Mouse (Mus musculus) CH12.LX (cell line): ENCODE measurements at regions not wholly inside any gene's neighbourhood (a gene's known extent, or its start where the extent isn't known, plus 50 kb on each side); places are given as distances from the start of the nearest gene placed in this dataset.

Experiments used
- CHD2 ChIP-seq: IDR thresholded peaks from 2 replicates; pipeline ENCODE4 v1.6.1; 2011; ENCODE audit warnings: low read length, improper control_type of control experiment
- CTCF ChIP-seq, 2 experiments: IDR thresholded peaks in 1 of 2; conservative IDR thresholded peaks in 1 of 2; 2 replicates each; pipeline ENCODE4 v1.5.1; 2011 to 2012; ENCODE audit warnings: low read depth in 2 of 2, low read length in 2 of 2, improper control_type of control experiment in 1 of 2, inconsistent platforms in 1 of 2, mild to moderate bottlenecking in 1 of 2, moderate library complexity in 1 of 2
- JUN ChIP-seq: IDR thresholded peaks from 2 replicates; pipeline ENCODE4 v1.6.1; 2011; ENCODE audit warnings: low read depth, mild to moderate bottlenecking, low read length, improper control_type of control experiment, moderate library complexity; ENCODE audit not compliant: insufficient read depth
- JUND ChIP-seq: conservative IDR thresholded peaks from 2 replicates; pipeline ENCODE4 v1.6.1; 2011; ENCODE audit warnings: low read depth, low read length, improper control_type of control experiment
- NELFE ChIP-seq: IDR thresholded peaks from 2 replicates; pipeline ENCODE4 v1.6.1; 2011; ENCODE audit warnings: low read depth, low read length, improper control_type of control experiment
- NRF1 ChIP-seq: IDR thresholded peaks from 2 replicates; pipeline ENCODE4 v1.6.1; 2014; ENCODE audit warnings: low read depth, mild to moderate bottlenecking, inconsistent platforms, low read length, improper control_type of control experiment, moderate library complexity
- POLR2A ChIP-seq: IDR thresholded peaks from 2 replicates; pipeline ENCODE4 v1.6.1; 2011; ENCODE audit warnings: low read depth, mild to moderate bottlenecking, improper control_type of control experiment, low read length
- POLR2AphosphoS2 ChIP-seq: IDR thresholded peaks from 2 replicates; pipeline ENCODE4 v1.6.1; 2011; ENCODE audit warnings: low read depth, low read length, improper control_type of control experiment
- TCF12 ChIP-seq: IDR thresholded peaks from 2 replicates; pipeline ENCODE4 v1.6.1; 2014; ENCODE audit warnings: low read depth, mild to moderate bottlenecking, inconsistent platforms, low read length, improper control_type of control experiment
- UBTF ChIP-seq: IDR thresholded peaks from 2 replicates; pipeline ENCODE4 v1.6.1; 2012; ENCODE audit warnings: low read depth, mild to moderate bottlenecking, inconsistent platforms, low read length, improper control_type of control experiment, moderate library complexity
- ZC3H11A ChIP-seq: IDR thresholded peaks from 2 replicates; pipeline ENCODE4 v1.6.1; 2012; ENCODE audit warnings: low read depth, mild to moderate bottlenecking, inconsistent platforms, low read length, improper control_type of control experiment
- ZMIZ1 ChIP-seq: IDR thresholded peaks from 2 replicates; pipeline ENCODE4 v1.6.1; 2012; ENCODE audit warnings: low read depth, mild to moderate bottlenecking, inconsistent platforms, low read length, improper control_type of control experiment

DNA sequence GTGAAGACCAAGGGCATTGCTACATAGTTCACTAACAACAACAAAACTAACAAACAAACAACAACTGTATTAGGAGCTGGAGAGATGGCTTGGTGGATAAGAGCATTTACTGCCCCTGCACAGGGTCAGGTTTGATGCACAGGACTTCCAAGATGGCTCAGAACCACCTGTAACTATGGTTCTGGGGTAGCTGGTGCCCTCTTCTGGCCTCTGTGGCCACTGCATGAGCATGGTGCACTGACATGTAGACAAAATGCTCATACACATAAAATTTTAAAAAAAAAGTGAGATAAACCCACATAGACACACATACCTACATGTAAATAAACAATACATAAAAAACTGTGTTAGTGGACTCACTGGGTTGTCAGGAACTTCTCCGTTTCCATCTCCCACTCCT lies 172.5 kb downstream of the Nucb2 start:
- TF ChIP-seq CTCF (conservative IDR thresholded peaks at IDR 0.05 in 1 of 2, IDR thresholded peaks at IDR 0.05 in 1 of 2; ENCODE audit: low read depth in 2 of 2, low read length in 2 of 2) = peak; percentile 27 to 58; a peak in 3 of 4 replicates
- TF ChIP-seq POLR2AphosphoS2 = no peak
- no peak for TF ChIP-seq NRF1
- TF ChIP-seq TCF12 = no peak
- no peak for TF ChIP-seq ZMIZ1
- TF ChIP-seq JUN = no peak
- no peak for TF ChIP-seq ZC3H11A
- TF ChIP-seq POLR2A = no peak
- no peak for TF ChIP-seq CHD2
- TF ChIP-seq UBTF = no peak
- no peak for TF ChIP-seq NELFE
- TF ChIP-seq JUND = no peak
